28 mouse cellular contexts compared by ENCODE assay signal in the genomic region with DNA sequence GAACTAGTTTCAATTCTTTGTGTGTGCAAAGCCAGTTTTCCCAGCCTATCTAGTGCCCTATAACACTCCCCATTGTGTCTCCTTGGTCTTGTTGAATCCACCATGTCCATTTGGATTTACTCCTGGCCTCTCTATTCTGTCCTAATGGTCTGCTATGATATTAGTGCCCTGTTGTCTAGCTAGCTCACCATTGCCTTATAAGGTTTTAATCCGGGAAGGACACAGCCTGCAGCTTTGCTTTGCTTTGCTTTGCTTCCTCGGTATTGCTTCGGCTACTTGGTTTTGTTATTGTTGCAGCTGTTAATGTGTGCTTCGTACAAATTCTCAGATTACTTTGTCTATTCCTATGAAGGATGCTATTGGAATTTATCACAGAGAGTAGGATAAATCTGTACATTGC.
"Had no signal": no experiment of that assay in that cellular context is flagged by ENCODE, and none has a peak within 500 bp of the region (broad histone marks: within the 10 kb centered on the region; RNA-seq: fewer than 3 reads in every experiment).

No protein-coding gene starts in this region.

- H3K27me3 ChIP-seq: embryonic facial prominence, embryonic 12.5 days; embryonic facial prominence, embryonic 13.5 days; embryonic facial prominence, embryonic 15.5 days; forebrain, embryonic 12.5 days; forebrain, embryonic 13.5 days; forebrain, embryonic 15.5 days had no signal

- H3K4me2 ChIP-seq: embryonic facial prominence, embryonic 12.5 days; embryonic facial prominence, embryonic 13.5 days; embryonic facial prominence, embryonic 15.5 days; forebrain, embryonic 12.5 days; forebrain, embryonic 13.5 days; forebrain, embryonic 15.5 days had no signal

- H3K4me3 ChIP-seq: embryonic facial prominence, embryonic 10.5 days; embryonic facial prominence, embryonic 12.5 days; embryonic facial prominence, embryonic 13.5 days; embryonic facial prominence, embryonic 15.5 days; erythroblast, embryonic 14.5 days; forebrain, embryonic 10.5 days; forebrain, embryonic 12.5 days; forebrain, embryonic 13.5 days; forebrain, embryonic 15.5 days; gastrocnemius, adult 2 months; heart, adult 2 months had no signal

- ATAC-seq: forebrain, embryonic 13.5 days; forebrain, embryonic 14.5 days; forebrain, embryonic 15.5 days; forebrain, embryonic 16.5 days; forebrain, postnatal 0 days had no signal

- H3K36me3 ChIP-seq: embryonic facial prominence, embryonic 10.5 days; embryonic facial prominence, embryonic 12.5 days; embryonic facial prominence, embryonic 13.5 days; embryonic facial prominence, embryonic 15.5 days; forebrain, embryonic 10.5 days; forebrain, embryonic 12.5 days; forebrain, embryonic 15.5 days had no signal

- DNase-seq: cerebellum, adult 2 months; cerebellum, adult 8-10 months; cerebellum, adult 9-10 months; cerebellum, adult 9-11 months; cerebellum, postnatal 10 days; cerebellum, postnatal 14 days; cerebellum, postnatal 25 days; cerebellum, postnatal 36 days; embryo, embryonic 11 days; forebrain, postnatal 0 days; gastrocnemius, adult 2 months; gastrocnemius, postnatal 10 days; gastrocnemius, postnatal 14 days; gastrocnemius, postnatal 36 days; heart, adult 11 months; heart, adult 18-20 months; heart, adult 2 months had no signal
